Mouse (Mus musculus): ENCODE measurements around the gene Rin2.

The Rin2 gene

DNA sequence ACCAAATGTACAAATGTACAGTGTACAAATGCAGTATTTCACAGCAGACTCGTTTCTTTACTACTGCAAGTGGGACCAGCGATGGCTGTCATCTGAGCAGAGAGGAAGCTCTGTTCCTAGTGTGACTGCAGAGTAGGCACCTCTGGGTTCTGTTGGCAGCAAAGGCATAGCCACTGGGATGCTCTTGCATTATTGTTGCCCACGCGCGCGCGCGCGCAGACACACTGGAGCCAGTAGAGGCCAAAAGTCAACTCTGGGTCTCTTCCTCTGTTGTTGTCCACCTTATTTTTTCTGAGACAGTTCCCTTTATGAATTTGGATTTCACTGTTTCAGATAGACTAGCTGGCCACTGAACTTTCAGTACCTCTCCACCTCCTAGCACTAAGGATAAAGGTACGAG lies 150.2 kb downstream of the Rin2 start:
- in situ Hi-C loops (cut with MboI, MseI), result no loop called here

- in situ Hi-C loops (cut with MboI, MseI), result no loop called here
These were observed 152.9 kb downstream of the Rin2 start for GRCm38 (mm10) chr2:145827930-145828329.

- in situ Hi-C loops (cut with MboI, MseI), result no loop called here
These were observed 153.6 kb downstream of the Rin2 start for GRCm38 (mm10) chr2:145828603-145829002.

DNA sequence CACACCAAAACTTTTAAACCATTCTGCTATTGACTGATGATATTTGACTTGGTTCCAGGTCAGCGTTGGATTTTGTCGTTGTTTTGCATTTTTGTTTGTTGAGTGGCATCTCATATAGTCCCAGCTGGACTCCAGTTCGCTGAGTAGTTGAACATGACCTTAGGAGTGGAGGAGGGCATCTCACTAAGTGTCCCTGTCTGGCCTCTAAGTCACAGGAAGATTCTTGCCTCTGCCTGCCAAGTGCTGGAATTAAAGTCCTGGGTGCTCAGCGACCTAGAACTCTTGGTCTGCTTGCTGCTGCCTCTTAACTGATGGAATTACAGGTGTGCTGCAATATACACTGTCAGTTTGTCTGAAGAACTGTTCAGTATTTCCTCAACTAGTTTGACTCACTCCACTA lies 154.2 kb downstream of the Rin2 start:
- in situ Hi-C loops (cut with MboI, MseI), result no loop called here

DNA sequence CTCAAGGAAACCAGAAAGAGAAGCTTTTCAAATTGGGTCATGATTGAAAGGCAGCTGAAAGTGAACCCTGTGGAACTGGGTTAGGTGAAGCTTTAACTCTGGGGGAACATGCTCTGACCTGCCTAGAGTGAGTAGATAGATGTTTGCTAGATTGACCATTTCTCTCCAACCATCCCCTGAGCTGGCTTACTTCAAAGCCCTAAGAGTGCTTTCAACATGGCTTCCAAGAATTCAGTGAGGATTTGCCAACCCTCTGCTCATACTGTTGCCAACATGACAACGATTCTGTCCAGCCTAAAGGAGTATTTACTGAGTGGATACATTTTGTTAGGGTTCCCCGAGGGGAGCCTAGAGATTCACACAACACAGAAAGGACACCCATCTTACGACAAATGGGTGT lies 155.4 kb downstream of the Rin2 start:
- in situ Hi-C loops (cut with MboI, MseI), result no loop called here

- in situ Hi-C loops (cut with MboI, MseI), result no loop called here
These were observed 157.2 kb downstream of the Rin2 start for GRCm38 (mm10) chr2:145831949-145832835.

DNA sequence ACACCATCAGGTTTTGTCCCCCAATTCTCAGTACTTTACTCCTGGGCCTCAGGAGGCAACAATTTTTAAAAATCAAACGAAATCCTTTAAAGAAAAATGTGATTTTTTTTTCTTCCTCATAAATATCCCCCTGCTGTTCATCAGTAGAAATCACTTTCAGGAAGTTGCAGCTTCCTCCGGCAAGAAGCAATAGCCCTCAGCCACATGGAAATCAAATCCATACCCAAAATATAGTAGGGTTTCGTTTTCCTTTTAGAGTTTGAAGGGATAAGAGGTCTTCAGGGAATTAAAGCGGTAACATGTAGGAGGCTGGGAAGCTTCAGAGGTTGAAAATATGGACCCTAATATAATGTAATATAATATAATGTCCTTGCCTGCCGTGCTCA lies 157.8 kb downstream of the Rin2 start:
- in situ Hi-C loops (cut with MboI, MseI), result no loop called here

GRCm38 (mm10) chr2:145833341-145833740 lies 158.3 kb downstream of the Rin2 start:
- in situ Hi-C loops (cut with MboI, MseI), result no loop called here

GRCm38 (mm10) chr2:145835920-145836319 lies 160.9 kb downstream of the Rin2 start:
- in situ Hi-C loops (cut with MboI, MseI), result no loop called here

DNA sequence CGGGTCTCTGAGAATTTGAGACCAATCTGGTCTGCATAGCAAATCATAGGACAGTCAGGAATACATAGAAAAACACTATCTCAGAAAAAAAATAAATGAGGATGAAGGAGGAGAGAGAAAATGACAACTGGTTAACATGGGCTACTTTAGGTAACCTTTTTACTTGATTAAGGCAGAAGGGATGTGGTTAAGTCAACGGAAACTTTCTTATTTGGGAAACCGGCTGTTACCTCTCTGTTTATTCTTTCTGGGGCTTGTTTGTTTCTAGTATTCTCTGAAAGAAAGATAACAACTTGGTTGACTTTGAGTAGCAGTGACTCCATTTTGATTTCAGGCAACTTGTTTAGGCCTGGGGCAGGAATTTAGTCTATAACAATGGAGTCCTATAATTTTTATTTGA lies 163.7 kb downstream of the Rin2 start:
- in situ Hi-C loops (cut with MboI, MseI), result no loop called here

GRCm38 (mm10) chr2:145839565-145840315 lies 164.7 kb downstream of the Rin2 start:
- in situ Hi-C loops (cut with MboI, MseI), result no loop called here

GRCm38 (mm10) chr2:145840320-145840719 lies 165.3 kb downstream of the Rin2 start:
- in situ Hi-C loops (cut with MboI, MseI), result no loop called here

DNA sequence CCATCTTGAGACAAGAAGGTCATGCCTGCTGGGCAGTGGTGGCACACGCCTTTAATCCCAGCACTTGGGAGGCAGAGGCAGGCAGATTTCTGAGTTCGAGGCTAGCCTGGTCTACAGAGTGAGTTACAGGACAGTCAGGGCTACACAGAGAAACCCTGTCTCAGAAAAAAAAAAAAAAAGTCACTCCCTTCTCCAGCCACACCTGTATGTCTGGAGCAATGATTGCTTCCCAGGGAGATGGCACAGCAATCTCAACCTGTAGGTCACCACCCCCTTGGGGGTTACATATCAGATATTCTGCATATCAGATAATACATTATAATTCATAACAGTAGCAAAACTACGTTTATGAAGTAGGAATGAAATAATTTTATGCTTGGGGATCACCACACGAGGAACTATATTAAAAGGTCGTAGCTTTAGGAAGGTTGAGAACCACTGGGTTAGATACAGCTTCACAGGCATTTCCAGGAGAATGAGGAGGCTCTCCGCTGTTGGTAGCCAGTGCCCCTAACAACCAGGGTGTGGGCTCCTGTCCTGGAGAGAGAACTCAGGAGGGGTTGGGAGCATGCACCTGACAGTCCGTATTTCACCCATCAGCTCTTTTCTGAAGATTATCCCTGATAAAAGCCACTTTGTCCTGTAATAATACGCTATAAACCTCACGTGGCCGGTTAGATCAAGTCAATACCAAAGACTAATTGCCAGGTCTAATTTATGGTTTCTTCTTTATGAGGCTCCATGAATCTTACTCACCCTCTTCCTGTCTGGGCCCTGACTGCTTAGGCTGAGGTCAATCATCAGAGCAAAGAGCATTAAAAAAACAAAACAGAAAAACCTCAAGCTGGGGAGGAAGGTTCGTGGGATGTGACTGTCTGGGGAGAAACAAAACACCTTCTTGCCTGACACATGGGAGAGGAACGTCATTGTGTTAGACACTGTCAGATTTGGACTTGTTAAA lies 166.2 kb downstream of the Rin2 start:
- in situ Hi-C loops (cut with MboI, MseI), result no loop called here

- in situ Hi-C loops (cut with MboI, MseI), result no loop called here
These were observed 168.3 kb downstream of the Rin2 start for GRCm38 (mm10) chr2:145843322-145843721.

DNA sequence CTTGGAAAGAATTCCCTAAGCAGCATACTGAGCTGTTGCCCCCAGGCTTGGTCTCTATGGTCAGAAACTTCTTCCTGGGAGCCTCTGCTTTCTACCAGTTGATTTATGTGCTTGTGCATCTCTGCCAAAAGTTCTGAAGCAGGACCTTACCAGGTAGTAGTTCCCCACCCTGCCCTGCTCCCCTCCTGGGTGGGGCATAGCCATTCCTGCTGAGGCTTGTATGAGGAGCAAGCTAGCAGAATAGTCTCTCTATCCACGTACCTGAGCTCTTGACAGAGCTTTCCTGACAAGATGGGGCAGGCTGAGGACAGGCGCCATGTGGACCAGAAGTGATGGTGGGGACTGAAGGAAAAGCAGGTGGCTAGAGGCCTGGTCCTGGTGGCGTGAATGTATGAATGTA lies 171.6 kb downstream of the Rin2 start:
- in situ Hi-C loops (cut with MboI, MseI), result no loop called here

DNA sequence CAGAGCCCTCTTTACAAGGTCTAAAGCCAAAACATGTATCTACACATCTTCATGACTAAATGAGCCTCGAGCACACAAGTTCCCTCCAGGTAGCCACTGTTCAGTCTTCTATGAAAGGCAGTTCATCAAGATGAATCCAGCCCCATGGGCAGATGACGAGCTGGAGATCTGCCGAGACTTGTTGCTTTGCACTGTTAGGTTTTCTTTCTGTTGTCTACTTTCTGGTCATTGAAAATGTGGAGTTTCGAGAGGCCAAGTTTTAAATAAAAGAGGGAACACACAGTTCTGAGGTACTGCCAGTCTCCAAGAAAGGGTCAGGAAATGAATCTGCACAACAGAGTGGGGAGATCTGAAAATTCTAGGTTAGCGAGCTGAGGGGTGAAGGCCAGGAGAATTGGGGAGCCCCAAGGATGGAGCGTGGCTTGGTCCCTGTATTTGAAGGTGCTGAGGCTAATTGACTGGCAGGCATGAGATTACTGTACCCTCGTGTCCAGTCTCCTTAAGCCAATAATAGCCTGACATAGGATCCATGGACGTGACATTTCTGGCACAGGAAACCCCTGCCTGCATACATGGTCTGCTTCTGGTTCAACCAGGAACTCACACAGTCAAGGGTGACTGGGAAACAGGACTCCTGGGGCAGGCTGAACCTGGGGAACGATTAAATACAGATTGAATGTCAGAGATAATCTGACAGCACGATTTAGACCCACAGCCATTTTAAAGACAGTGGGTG lies 174.3 kb downstream of the Rin2 start:
- in situ Hi-C loops (cut with MboI, MseI), result no loop called here

DNA sequence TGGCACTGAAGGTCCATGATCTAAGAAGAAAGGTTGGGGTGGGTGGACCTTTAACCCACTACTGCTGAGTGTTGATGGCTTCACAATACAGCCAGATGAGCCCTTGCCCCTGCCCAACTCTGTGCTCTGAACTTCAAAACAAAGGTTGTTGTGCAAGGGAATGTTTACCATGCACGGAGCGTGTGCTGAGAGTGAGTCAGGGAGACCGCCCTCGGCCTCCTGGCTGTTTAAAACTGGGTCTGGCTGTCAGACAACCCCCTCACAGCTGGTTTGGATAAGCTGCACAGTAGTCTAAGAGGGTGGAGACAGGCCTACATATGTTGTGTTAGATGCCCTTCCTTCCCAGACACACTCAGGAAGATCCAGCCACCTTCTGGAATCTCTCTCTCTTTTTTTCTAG lies 175.8 kb downstream of the Rin2 start:
- in situ Hi-C loops (cut with MboI, MseI), result no loop called here

DNA sequence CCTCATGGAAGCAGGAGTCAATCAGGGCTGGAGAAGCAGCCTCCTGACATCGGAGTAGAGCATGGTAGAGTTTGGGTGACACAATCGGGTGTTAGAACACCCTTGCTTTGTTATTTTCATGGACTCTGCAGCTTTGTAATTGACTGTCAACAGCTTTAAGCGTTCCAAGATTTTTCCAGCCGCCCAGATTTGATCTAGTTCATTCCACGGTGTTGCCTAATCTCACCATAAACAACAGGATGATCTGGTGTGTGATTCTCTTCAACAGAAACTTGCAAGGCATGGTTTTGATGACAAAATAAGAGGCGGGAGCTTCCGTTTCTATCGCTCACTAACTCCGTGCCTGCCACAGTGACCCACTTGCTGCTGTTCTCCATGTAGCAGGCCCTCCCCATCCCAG lies 180.8 kb downstream of the Rin2 start:
- in situ Hi-C loops (cut with MboI, MseI), result no loop called here

DNA sequence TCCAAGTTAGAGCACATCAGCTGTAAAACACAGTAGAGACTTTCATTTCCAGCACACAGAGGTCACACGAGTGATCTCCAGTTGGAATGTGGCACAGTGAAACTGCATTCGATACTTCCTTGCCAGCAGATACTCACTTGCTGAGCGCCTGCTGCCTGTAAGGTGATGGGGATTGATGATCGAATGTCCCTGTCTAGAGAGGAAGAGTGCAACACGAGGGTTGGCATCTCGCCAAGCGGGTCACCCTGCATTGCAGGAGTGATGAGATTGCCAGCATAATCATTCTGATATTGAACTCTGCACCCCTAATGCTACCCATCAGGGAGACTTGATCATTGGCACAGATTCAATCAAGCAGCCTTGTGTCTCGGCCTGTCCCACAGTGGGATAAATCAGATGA lies 182.8 kb downstream of the Rin2 start:
- in situ Hi-C loops (cut with MboI, MseI), result no loop called here

DNA sequence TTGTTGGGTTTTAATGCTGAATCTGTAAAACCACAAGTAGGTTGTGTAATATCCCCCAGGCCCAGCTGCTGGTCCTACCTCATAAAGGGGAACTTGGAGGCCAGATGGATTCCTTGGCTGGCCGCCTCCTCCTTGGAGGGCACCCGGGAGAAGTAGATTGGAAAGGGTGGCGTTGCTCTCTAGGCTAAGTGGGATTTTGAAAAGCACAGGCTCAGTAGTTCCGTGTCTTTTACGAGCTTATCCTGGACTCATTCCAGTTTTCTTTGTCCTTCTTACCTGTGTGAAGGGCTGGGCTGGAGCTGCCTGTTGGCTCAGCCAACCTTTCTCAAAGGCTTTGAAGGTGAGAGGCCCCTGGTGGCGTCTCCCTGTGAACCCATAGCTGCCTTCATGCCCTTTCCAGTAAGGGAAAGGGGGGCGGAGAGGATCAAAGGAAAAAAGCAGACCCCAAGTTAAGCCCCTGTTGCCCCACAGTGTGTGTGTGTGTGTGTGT lies 184.5 kb downstream of the Rin2 start:
- in situ Hi-C loops (cut with MboI, MseI), result no loop called here

Data from T-helper 2 cell (primary cell).